Mouse (Mus musculus) kidney, embryonic 14.5 days (tissue): ENCODE measurements around the gene Vwa3b. TPM values are rescaled to one million over a fixed set of nuclear protein-coding genes. Genes with fewer than 3 reads are reported as not detected.

Experiments
- ATAC-seq: fragments of 200-750 bp; cut with Nextera tagmentation; 2 replicates; pipeline ENCODE4 v1.8.0; 2017; ENCODE audit warnings: moderate number of reproducible peaks, mild to moderate bottlenecking, moderate TSS enrichment, moderate library complexity; ENCODE audit not compliant: low FRiP score, low TSS enrichment
- H3K27ac ChIP-seq: fragments of 300-500 bp; sonication (generic); 2 replicates; pipeline ENCODE4 v1.5.1; 2014; ENCODE audit warnings: low read depth, mild to moderate bottlenecking, low read length, moderate library complexity, mixed read lengths
- H3K27me3 ChIP-seq: fragments of 300-500 bp; sonication (generic); 2 replicates; pipeline ENCODE4 v1.6.1; 2014; ENCODE audit warnings: mild to moderate bottlenecking, low read length; ENCODE audit not compliant: control insufficient read depth, insufficient read depth
- H3K36me3 ChIP-seq: fragments of 300-500 bp; sonication (generic); 2 replicates; pipeline ENCODE4 v1.6.1; 2014; ENCODE audit warnings: low read length, mixed read lengths; ENCODE audit not compliant: control insufficient read depth, insufficient read depth
- H3K4me1 ChIP-seq: fragments of 300-500 bp; sonication (generic); 2 replicates; pipeline ENCODE4 v1.6.1; 2014; ENCODE audit warnings: low read length, mixed read lengths; ENCODE audit not compliant: control insufficient read depth, insufficient read depth
- H3K4me2 ChIP-seq: fragments of 300-500 bp; sonication (generic); replicated peaks from 2 replicates; pipeline ENCODE4 v1.6.1; 2014; ENCODE audit warnings: low read depth, mild to moderate bottlenecking, low read length
- H3K4me3 ChIP-seq: fragments of 300-500 bp; sonication (generic); 2 replicates; pipeline ENCODE4 v1.5.1; 2014; ENCODE audit warnings: mild to moderate bottlenecking, low read length
- H3K9ac ChIP-seq: fragments of 300-500 bp; sonication (generic); 2 replicates; pipeline ENCODE4 v1.6.1; 2014; ENCODE audit warnings: low read depth, mild to moderate bottlenecking, low read length, moderate library complexity
- H3K9me3 ChIP-seq: fragments of 300-500 bp; sonication (generic); 2 replicates; pipeline ENCODE4 v1.6.1; 2016; ENCODE audit warnings: low read length; ENCODE audit not compliant: control insufficient read depth
- WGBS: fragments of 180-500 bp; shearing (Covaris S2); extraction: QIAGEN DNeasy Blood & Tissue Kit; methylation state at CpG from one replicate; pipeline ENCODE4 v1.1.7; 2014; 5-methylcytosine and 5-hydroxymethylcytosine counted together
- polyA plus RNA-seq: library from polyadenylated mRNA; unstranded; fragments of >200 nt; fragmentation: Nextera tagmentation; extraction: Ambion mirVana; gene quantifications from 2 replicates; pipeline ENCODE4 v1.2.1, GENCODE M21; 2014

The Vwa3b gene
- polyA plus RNA-seq, 1 experiment from 2014 or later: not detected

DNA sequence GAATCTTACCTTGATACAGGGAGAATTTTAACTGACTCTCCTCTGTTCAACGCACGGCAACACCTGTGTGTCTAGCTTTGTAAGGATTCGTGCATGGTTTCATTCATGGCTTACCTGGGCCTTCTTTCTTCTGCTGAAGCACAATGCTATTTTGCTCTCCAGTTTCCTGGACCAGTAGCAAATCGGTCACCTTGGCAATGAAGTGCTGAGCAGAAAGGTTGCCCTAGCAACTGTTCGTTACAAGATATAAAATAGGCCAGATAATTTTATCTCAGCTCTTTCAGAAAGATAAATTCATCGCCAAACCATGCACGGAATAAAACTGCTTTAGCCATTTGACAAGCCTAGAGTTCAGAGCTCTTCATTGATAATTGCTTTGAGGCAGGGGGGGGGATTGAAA is 123.5 kb downstream of the Vwa3b start:
- no peaks in the 10 kb centered on the region for H3K9me3 ChIP-seq
- no peak overlapping the region for H3K4me3 ChIP-seq
- H3K27ac ChIP-seq: no peak overlapping the region
- H3K27me3 ChIP-seq: no peaks in the 10 kb centered on the region
- no peak overlapping the region for H3K4me2 ChIP-seq
- 90% methylated on average over 7 of the region's 7 CpGs for WGBS
- H3K4me1 ChIP-seq: no peaks in the 10 kb centered on the region
- no peaks in the 10 kb centered on the region for H3K36me3 ChIP-seq
- no peak for ATAC-seq
- H3K9ac ChIP-seq: no peak overlapping the region

DNA sequence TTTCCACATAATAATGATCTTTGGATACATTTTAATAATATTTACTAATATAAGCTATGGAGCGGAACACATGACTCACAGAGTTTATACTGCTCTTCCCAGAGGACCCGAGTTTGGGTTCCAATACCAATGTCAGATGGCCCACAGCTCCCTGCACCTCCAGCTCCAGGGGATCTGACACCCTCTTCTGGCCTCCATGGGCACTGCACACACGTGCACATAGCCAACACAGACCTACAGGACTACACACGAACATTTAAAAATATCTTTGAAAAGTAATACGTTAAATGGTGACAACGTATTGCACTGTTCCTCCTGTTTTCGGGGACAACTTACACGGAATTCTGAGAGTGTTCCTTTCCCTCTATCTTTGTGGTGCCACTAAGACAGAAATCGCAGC is 125.5 kb downstream of the Vwa3b start:
- H3K9ac ChIP-seq: no peak overlapping the region
- no peaks in the 10 kb centered on the region for H3K9me3 ChIP-seq
- H3K4me2 ChIP-seq: no peak overlapping the region
- no peaks in the 10 kb centered on the region for H3K36me3 ChIP-seq
- no peak overlapping the region for H3K4me3 ChIP-seq
- H3K27ac ChIP-seq: no peak overlapping the region
- H3K4me1 ChIP-seq: no peaks in the 10 kb centered on the region
- WGBS: 88% methylated on average over 9 of the region's 9 CpGs
- no peaks in the 10 kb centered on the region for H3K27me3 ChIP-seq
- no peak for ATAC-seq

DNA sequence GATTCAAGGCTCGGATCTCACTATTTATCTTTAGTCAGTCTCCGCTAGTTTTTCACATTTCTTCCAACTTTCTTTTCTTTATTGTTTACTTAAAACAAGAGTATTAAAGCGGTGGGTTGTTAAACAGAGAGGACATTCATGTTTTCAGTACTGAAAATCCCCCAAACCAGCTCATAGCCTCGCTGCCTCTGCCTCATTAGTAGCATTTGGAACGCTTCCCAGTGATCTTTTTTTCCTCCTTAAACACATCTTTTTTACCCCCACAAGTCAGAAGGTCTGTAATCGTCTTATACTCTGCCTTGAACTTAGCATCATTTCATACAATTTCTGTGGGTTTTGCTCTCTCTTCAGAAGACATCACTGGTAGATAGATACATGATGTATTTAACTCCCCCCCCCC is 139.7 kb downstream of the Vwa3b start:
- whole genome bisulfite sequencing: 64% methylated on average over 6 of the region's 6 CpGs
- peaks cover 1% of the 10 kb centered on the region for H3K9me3 ChIP-seq
- H3K4me3 ChIP-seq: no peak overlapping the region
- no peak overlapping the region for H3K27ac ChIP-seq
- no peak for ATAC-seq
- no peaks in the 10 kb centered on the region for H3K27me3 ChIP-seq
- H3K4me2 ChIP-seq: no peak overlapping the region
- no peaks in the 10 kb centered on the region for H3K4me1 ChIP-seq
- H3K9ac ChIP-seq: no peak overlapping the region
- H3K36me3 ChIP-seq: no peaks in the 10 kb centered on the region

DNA sequence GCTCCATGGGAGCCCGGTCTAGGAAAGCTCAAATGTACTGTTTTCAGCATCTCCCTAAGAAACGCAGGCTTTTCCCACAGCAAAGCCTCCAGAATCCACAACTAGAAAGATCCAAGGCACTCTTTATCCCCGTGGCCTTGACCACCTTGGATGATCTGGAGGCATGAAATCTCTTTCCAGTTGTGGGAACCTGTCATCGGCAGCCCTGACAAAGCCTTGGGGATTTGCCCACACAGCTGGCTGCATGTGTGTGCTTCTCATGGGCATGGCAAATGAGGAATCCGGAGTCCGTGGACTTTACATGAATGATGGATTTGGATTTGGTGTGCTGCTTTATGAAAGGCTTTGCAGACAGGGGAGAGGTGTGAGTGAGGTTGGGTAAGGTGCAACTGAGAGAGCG is 141.5 kb downstream of the Vwa3b start:
- WGBS: 87% methylated on average over 7 of the region's 7 CpGs
- H3K9ac ChIP-seq: no peak overlapping the region
- no peak for ATAC-seq

DNA sequence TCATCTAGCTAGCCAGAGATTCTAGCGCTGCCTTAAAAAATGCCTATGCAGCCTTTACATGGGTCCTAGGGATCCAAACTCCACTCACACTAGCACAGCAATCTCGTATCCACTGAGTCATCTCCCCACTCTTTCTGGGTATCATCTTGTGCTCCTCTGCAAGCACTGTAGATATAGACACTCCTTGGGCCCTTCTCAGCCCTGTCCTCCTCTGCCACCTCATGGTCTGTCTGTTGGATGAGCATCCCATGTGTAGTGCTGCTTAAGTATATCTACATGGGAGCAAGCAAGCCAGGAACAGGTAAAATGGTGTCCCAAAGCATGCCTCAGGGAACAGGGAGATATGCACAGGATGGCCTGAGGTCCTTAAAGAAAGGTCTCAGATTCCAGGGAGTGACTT is 151.5 kb downstream of the Vwa3b start:
- no peaks in the 10 kb centered on the region for H3K4me1 ChIP-seq
- no peak for ATAC-seq
- WGBS: 85% methylated on average over 2 of the region's 2 CpGs

More for the DNA sequence above, 141.5 kb downstream of the Vwa3b start:
- Histone ChIP-seq H3K4me3 (no peak overlapping the region), H3K27ac (no peak overlapping the region), H3K4me1 (no peaks in the 10 kb centered on the region), H3K27me3 (no peaks in the 10 kb centered on the region), H3K36me3 (no peaks in the 10 kb centered on the region), H3K4me2 (no peak overlapping the region), H3K9me3 (no peaks in the 10 kb centered on the region; the same call in 1 of the 2 replicates)

DNA sequence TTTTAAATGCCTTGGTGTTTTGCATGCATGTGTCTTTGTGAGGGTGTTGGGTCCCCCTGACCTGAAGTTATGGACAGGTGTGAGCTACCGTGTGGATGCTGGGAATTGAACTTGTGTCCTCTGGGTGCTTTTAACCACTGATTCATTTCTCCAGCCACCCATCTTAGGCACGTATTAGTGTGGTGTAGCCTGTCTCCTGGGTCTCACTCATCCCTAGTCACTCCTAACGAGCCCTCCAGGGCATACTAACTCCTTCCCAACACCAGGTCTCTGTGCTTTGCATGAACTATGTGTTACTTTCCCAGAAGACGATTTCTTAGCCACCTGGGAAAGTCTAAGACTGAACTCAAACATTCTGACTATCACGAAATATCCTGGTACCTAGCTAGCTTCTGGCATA is 153.5 kb downstream of the Vwa3b start:
- ATAC-seq: no peak

More for the DNA sequence above, 151.5 kb downstream of the Vwa3b start:
- Histone ChIP-seq H3K9ac (no peak overlapping the region), H3K27me3 (no peaks in the 10 kb centered on the region), H3K27ac (no peak overlapping the region), H3K4me3 (no peak overlapping the region), H3K4me2 (no peak overlapping the region), H3K36me3 (no peaks in the 10 kb centered on the region), H3K9me3 (no peaks in the 10 kb centered on the region)

DNA sequence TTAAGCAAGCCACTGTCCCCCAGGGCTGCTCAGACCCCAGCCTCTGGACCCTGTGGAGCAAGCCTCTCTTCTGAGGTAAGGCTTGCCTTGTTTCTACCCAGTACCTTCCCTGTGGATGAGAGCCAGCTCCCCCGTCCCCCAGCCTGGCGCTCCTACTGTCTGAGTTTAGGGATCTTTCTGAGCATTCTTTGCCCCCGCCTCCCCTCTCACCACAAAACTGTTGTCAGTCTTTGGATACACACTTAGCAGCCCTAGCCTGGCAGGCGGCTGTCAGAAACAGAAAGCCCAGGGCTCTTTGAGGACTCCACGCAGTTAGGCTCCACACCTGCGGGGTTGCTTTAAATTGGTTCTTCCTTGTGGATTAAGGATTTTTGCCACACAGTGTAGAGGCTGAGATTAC is 160.7 kb downstream of the Vwa3b start:
- no peak for ATAC-seq
- H3K9ac ChIP-seq: no peak overlapping the region
- no peak overlapping the region for H3K27ac ChIP-seq
- 82% methylated on average over 6 of the region's 6 CpGs for WGBS
- H3K9me3 ChIP-seq: no peaks in the 10 kb centered on the region
- H3K36me3 ChIP-seq: no peaks in the 10 kb centered on the region
- no peaks in the 10 kb centered on the region for H3K4me1 ChIP-seq
- H3K4me3 ChIP-seq: no peak overlapping the region
- H3K4me2 ChIP-seq: no peak overlapping the region
- no peaks in the 10 kb centered on the region for H3K27me3 ChIP-seq

More for the DNA sequence above, 153.5 kb downstream of the Vwa3b start:
- Histone ChIP-seq H3K4me3 (no peak overlapping the region), H3K9me3 (no peaks in the 10 kb centered on the region), H3K4me2 (no peak overlapping the region), H3K27me3 (no peaks in the 10 kb centered on the region), H3K9ac (no peak overlapping the region), H3K4me1 (no peaks in the 10 kb centered on the region), H3K36me3 (no peaks in the 10 kb centered on the region), H3K27ac (no peak overlapping the region)
- WGBS: 78% methylated on average over 5 of the region's 5 CpGs

DNA sequence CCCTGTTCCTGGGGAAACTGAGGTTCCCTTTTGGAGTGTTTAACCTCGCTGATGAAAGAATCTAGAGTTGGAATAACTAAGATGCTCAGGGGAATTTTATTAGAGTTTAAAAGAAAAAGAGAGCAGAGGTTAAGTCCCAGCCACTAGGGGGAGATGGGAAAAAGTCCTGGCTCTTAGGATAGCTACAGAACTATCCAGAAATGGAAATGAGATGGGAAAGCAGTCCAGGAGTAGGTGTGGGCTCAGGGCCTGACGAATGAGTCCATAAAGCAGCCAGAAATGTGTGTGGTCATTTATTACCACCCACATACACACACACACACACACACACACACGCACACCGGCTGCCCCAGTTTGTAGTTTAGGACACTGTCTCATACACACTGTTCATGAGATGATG is 168.2 kb downstream of the Vwa3b start:
- no peaks in the 10 kb centered on the region for H3K27me3 ChIP-seq
- 60% methylated on average over 4 of the region's 4 CpGs for WGBS
- no peak overlapping the region for H3K4me2 ChIP-seq
- ATAC-seq: no peak
- no peak overlapping the region for H3K4me3 ChIP-seq
- H3K9me3 ChIP-seq: no peaks in the 10 kb centered on the region
- no peaks in the 10 kb centered on the region for H3K4me1 ChIP-seq
- no peaks in the 10 kb centered on the region for H3K36me3 ChIP-seq
- H3K9ac ChIP-seq: no peak overlapping the region
- H3K27ac ChIP-seq: no peak overlapping the region

DNA sequence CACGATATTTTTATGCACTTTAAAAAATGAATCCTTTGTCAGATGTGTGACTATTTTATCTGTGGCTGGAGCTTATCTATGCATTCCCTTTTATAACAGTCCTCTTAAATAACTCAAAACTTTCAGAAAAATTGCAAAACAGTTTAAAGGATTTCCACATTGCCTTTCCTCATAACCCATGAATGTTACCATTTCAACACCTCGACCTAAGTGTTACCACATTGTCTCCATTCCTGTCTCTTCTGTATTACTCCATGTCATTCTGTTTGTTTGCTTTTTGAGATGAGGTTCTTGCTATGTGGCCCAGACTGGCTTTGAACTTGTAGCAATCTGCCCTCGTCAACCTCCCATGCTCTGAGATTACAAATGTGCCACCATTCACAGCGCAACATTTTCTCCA is 175.0 kb downstream of the Vwa3b start:
- no peaks in the 10 kb centered on the region for H3K9me3 ChIP-seq
- ATAC-seq: no peak
- WGBS: 87% methylated on average over 4 of the region's 4 CpGs

DNA sequence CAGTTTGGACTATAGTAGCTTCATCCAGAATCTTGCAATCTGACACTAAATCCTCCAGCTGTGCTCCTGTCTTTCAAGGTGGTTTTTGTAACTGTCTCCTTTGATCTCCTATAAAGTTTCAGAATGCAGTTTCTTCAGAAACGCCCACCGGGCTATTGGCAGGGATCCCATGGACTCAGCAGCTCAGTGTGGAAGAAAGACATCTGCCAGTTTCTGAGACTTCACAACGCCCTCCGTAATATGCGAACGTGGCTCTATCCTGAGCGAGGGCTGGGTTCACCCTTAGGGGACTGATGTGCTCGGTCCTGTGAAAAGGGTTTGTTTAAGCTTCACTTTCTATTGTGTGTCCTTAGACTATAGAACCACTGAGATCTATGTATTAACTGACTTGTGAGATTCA is 181.3 kb downstream of the Vwa3b start:
- Histone ChIP-seq H3K4me1 (no peaks in the 10 kb centered on the region), H3K4me2 (no peak overlapping the region), H3K36me3 (no peaks in the 10 kb centered on the region), H3K4me3 (no peak overlapping the region), H3K27me3 (no peaks in the 10 kb centered on the region), H3K9me3 (no peaks in the 10 kb centered on the region), H3K27ac (no peak overlapping the region), H3K9ac (no peak overlapping the region)
- 55% methylated on average over 8 of the region's 8 CpGs for WGBS
- no peak for ATAC-seq

More for the DNA sequence above, 175.0 kb downstream of the Vwa3b start:
- Histone ChIP-seq H3K27ac (no peak overlapping the region), H3K27me3 (no peaks in the 10 kb centered on the region), H3K4me2 (no peak overlapping the region), H3K36me3 (no peaks in the 10 kb centered on the region), H3K4me1 (no peaks in the 10 kb centered on the region), H3K9ac (no peak overlapping the region), H3K4me3 (no peak overlapping the region)
